Mouse (Mus musculus): ENCODE results near the gene Hoxc10.

- TF ChIP-seq POLR2A (IDR thresholded peaks at IDR 0.05; ENCODE audit: extremely low read depth, insufficient read depth, low read length) (no peak), CTCF (IDR thresholded peaks at IDR 0.05; ENCODE audit: extremely low read depth, insufficient read depth, low read length) (no peak)
Measured at GRCm38 (mm10) chr15:102992206-102992605, 25.6 kb downstream of the Hoxc10 start.
